In the genomic region with DNA sequence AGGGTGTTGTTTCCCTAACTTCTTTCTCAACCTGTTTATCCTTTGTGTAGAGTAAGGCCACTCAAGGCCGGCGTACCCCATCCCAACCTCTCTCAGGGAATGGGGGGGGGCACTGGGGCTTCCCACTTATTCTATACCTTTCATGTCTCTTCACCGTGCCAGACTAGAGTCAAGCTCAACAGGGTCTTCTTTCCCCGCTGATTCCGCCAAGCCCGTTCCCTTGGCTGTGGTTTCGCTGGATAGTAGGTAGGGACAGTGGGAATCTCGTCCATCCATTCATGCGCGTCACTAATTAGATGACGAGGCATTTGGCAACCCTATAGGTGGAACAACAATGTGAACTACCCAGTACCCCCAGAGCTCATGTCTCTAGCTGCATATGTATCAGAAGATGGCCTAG, we compare ENCODE assay signal across 10 mouse cellular contexts. TPM values are rescaled to one million over a fixed set of nuclear protein-coding genes. Genes with fewer than 3 reads are reported as not detected.
A peak's percentile ranks its signal among the peaks of the same experiment; 100 is the strongest.
DNase-seq lines count a peak whose midpoint lies in the region; ATAC-seq and TF ChIP-seq lines count a peak whose summit lies in the region.
"Not testable (repeated sequence)": the region's sequence is repeated elsewhere in the genome, so short reads cannot be mapped to it uniquely, and the experiment has no call there.
"Had no signal": no experiment of that assay in that cellular context is flagged by ENCODE, and none has a peak within 500 bp of the region (broad histone marks: within the 10 kb centered on the region; RNA-seq: fewer than 3 reads in every experiment).

No protein-coding gene starts in this region.

- H3K27ac ChIP-seq in kidney, adult 2 months (ENCODE audit: insufficient read depth, low read depth, low read length), result not testable (repeated sequence)

- in situ Hi-C loops in Patski (cut with MboI; ENCODE audit: low pct_unique_long_range_greater_than_20kb), result not testable (repeated sequence)

- intact Hi-C loops in gastrocnemius, postnatal 14 days (cut with DNase I; ENCODE audit: low total_unique reads), result not testable (repeated sequence)

- WGBS in kidney, adult 2 months, result 77% methylated on average over 11 of the region's 11 CpGs

- TF ChIP-seq CTCF in Patski (IDR thresholded peaks at IDR 0.05), result peak; percentile 26
- TF ChIP-seq CTCF in kidney, adult 2 months (conservative IDR thresholded peaks at IDR 0.05; ENCODE audit: insufficient read depth, insufficient read length, low read depth, low read length), result not testable (repeated sequence)

- not testable (repeated sequence) for H3K4me3 ChIP-seq in kidney, adult 2 months (ENCODE audit: insufficient read depth, low read depth, low read length)

- H3K4me1 ChIP-seq in kidney, adult 2 months (ENCODE audit: control insufficient read depth, insufficient read depth, low read length), result not testable (repeated sequence)

- POLR2A ChIA-PET in Patski (lab: Charles Lee), result not testable (repeated sequence)

- peaks cover 25% of the 10 kb centered on the region for H3K27me3 ChIP-seq in Patski
- H3K27me3 ChIP-seq in kidney, adult 2 months (replicated peaks; ENCODE audit: control insufficient read depth, insufficient read depth, low read length), result not testable (repeated sequence)

- not testable (repeated sequence) for ATAC-seq in Patski

- not testable (repeated sequence) for TF ChIP-seq POLR2A in kidney, adult 2 months (IDR thresholded peaks at IDR 0.05; ENCODE audit: low read depth, low read length)

- CTCF ChIA-PET in Patski (lab: Charles Lee), result not testable (repeated sequence)

- not testable (repeated sequence) for DNase-seq in Patski (ENCODE audit: low read depth, low spot score)
- DNase-seq in cerebellum, adult 9-10 months, result peak; percentile 100
- DNase-seq in gastrocnemius, postnatal 14 days, result peak; percentile 98
- DNase-seq in kidney, adult 2 months, result peak; percentile 99
- DNase-seq in layer of hippocampus, postnatal 25 days (ENCODE audit: extremely low spot score in 1 of 2, low spot score in 1 of 2), result peak; percentile 100
- peak; percentile 99 for DNase-seq in lung, postnatal 10 days
- peak; percentile 100 for DNase-seq in right cerebral cortex, postnatal 25 days
- DNase-seq in thymus, postnatal 36 days, result peak; percentile 96 to 100

- not testable (repeated sequence) for H3K36me3 ChIP-seq in kidney, adult 2 months (ENCODE audit: control insufficient read depth, insufficient read depth, low read length)

RNA-seq across cellular contexts. Expression of a gene that starts 16.1 kb away (rescaled TPM):
- not detected for polyA plus RNA-seq in Patski (2021)
- total RNA-seq in gastrocnemius, postnatal 14 days (2021), result under 1 TPM; 0.10 to 0.16 TPM
- polyA plus RNA-seq in kidney, adult 2 months (2012; rRNA removed), result 0.24 and 0.33 TPM in 2 replicates
- total RNA-seq in layer of hippocampus, postnatal 25 days (2021), result under 1 TPM; 0.19 to 0.44 TPM
- polyA plus RNA-seq: limb, embryonic 11.5 days; macrophage had no signal
